Mouse (Mus musculus) frontal cortex, adult 2 months (tissue): ENCODE measurements around the gene Epb41l2. TPM values are rescaled to one million over a fixed set of nuclear protein-coding genes. Genes with fewer than 3 reads are reported as not detected.

Experiments
- DNase-seq, 2 experiments: peaks; one replicate each; pipeline ENCODE4 v3.0.0; 2022; ENCODE audit warnings: low spot score in 1 of 2; ENCODE audit errors: extremely low spot score in 1 of 2
- polyA plus RNA-seq: library from polyadenylated mRNA; depleted of rRNA; stranded (reverse); fragments of >200 nt; gene quantifications from 2 replicates; pipeline ENCODE4 v1.2.3, GENCODE M21; 2012

Gene Epb41l2
- polyA plus RNA-seq, 1 experiment = 108 TPM

DNA sequence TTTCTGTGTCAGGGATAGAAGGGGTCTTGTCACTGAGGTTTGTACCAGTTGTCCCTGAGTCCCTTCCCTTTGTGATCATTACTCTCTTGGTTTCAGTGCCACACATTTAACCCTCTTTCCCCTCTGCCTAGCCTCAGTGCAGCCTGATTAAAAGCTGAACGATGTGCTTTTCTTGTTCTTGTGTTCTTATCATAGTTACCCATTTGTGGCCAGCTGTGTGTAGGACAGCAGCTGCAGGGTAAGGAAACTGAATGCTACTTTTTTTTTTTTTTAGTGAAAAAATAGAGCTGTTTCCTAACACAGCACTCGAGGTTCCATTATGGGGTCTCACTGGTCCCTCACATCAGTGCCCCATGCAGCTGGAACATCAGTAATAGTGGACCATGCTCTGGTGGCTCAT lies 106.9 kb downstream of the Epb41l2 start:
- DNase-seq = no peak

DNA sequence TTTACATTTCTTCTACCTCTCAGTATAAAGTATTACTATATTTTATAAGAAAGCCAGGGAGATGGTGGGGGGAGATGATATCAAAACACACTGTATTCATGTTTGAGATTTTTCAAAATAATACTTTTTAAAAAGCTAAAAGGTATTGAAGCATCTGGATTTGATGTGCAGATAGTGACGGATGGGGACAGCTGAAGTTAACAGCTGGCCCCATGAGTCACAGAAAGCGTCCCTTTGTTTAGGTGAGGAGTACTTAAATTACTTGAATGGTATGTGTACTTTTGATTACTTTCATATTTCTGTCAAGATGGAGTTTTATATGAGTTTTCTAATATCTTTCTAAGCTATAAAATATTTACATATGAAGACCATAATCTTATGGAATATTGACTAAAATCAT lies 112.3 kb downstream of the Epb41l2 start:
- no peak for DNase-seq

GRCm38 (mm10) chr10:25479716-25480115 lies 120.1 kb downstream of the Epb41l2 start:
- DNase-seq = no peak

DNA sequence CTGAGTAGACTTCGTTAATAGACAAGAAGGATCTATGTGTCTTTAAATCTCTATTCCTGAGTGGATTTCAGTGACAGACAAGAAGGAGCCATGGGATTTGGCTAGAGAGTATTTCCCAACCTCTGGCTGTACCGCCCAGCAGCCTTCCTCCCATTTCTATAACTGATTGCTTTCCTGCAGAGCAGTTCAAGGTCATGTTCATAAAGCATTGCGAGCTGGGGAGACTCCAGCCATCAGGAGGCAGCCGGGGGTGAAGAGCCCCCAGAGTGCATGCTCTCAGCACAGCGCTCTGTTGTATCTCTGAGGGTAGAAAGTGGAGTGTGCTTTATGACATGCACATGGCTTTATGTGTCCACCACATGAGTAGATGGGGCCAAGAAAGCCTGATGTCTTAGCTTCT lies 123.2 kb downstream of the Epb41l2 start:
- DNase-seq = no peak

GRCm38 (mm10) chr10:25488456-25488855 lies 128.9 kb downstream of the Epb41l2 start:
- DNase-seq = peak; percentile 33 to 89

DNA sequence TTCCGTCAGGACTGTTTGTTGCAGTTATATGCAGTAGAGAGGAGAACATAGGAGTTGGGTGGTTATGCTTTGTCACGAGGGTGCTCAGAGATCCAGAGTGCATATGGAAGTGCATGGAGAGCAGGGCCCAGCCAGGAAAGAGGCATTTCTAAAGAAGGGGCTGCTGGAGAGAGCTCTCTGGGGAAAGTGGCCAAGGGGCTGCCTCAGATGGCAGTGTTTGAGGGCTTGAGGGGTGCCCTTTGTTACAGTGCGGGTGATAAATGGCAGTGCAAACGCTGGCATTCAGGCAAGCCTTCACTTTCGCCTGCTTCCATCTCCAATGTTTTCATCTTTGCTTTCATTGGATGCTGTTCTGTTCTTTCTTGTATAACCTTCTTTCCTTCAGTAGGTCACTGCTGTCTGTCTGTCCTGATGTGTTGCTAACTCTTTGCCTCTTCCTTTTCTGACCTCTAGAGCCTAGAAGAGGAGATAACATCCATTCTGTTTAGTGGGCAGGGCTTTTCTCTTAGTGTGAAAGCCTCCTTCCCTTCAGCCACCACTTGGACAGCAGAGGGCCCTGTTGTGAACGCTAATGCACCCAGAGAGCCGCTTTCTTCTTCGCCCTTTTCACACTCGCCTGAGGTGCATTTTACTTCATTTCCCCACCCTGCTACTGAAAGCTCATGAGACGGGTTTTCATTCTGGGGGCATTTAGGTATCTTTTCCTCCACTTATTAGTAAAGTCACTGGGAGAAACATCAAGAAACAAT lies 139.9 kb downstream of the Epb41l2 start:
- peak in 1 of 2 experiments; percentile 30 for DNase-seq

- no peak for DNase-seq
Measured at GRCm38 (mm10) chr10:25503250-25503649, 143.7 kb downstream of the Epb41l2 start.

- DNase-seq = no peak
Measured at GRCm38 (mm10) chr10:25513821-25514220, 154.2 kb downstream of the Epb41l2 start.

DNA sequence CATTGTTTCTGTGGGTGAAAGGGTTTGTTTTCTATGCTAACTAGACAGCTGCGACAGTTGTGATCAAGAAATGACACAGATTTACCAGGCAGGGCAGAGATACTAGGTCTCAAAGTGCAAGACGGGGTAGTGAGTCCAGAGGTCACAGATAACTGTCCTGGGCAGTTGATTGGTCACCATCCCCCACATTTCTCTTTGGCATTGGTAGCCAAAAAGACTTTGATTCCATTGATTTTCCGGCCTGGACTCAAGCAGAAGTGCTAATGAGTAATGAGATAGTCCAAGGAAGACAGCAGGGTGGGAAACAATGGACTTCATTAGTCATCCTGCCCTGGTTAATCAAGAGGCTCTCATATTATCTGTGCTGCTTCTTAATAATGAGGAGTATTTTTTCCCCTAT lies 160.4 kb downstream of the Epb41l2 start:
- DNase-seq = no peak

DNA sequence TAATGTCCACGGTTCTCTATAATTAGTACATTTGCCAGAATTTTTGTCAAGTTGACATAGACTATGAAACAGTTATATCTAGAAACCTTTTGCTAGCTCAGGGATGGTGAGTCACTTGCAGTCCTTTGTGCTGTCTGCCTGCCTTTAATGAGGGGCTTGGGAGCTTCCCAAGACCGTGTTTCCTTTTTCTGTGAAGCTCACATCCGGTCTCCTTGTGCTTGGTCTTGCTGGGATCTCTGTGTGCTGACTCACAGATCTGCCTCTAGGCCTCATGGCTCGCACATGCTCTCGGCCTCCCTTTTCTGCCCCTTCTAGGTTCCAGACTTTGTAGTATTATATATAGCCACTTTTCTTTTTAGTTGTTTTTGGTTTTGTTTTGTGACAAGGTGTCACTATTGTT lies 160.8 kb downstream of the Epb41l2 start:
- no peak for DNase-seq

DNA sequence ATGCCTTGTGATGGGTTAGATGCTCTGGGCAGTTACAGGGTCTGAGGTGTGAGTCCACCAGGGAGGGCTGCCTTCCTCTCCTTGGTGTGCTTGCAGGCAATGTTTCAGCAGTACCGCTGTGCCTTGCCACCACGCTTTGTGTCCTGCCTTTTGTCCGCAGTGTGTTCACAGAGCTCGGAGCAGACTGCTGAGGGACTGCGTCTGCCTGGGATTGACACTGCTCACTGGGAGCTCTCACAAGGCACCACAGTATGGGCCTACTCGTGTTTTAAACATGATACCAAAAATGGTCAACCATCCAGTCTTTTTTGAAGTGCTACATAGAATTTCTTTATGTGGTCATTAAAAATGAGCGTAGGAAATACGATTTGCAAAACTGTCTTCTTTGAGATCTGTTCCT lies 164.1 kb downstream of the Epb41l2 start:
- DNase-seq = no peak

DNA sequence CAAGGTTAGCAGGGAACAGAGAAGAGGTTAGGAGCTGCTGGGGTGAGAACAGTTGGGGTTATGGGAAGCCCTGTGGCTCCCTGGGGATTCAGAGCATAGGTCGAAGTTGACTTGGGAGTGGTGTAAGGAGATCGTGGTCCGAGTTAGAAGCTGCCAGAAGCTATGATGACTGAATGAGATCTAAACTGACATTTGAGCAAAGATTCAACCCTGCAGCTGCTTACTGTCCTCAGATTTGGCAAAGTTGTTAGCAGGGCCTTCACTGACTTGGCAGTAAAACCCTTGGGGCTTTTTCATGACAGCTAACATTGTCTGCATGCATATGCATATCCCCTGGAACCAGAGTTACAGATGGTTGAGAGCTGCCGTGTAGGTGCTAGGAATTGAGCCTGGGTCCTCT lies 166.6 kb downstream of the Epb41l2 start:
- no peak for DNase-seq

GRCm38 (mm10) chr10:25526622-25527021 lies 167.0 kb downstream of the Epb41l2 start:
- no peak for DNase-seq

DNA sequence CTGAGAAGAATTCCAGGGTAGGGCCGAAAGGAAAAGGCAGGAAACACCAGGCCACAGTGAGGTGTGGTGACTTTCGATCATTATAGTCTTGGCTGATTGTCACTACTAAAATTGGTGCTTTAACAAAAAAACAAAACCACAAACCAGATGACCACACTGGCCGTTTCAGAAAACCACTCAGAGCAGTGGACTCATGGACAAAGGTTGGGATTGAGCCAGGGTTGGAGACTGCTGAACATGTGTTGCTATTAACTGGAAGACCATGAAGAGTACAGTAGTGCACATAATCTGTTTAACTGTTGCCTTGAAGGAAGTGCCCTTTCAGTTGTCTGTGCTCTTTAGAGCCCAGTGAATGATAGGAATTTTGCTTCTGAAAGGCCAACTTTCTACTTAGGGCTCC lies 167.5 kb downstream of the Epb41l2 start:
- no peak for DNase-seq

DNA sequence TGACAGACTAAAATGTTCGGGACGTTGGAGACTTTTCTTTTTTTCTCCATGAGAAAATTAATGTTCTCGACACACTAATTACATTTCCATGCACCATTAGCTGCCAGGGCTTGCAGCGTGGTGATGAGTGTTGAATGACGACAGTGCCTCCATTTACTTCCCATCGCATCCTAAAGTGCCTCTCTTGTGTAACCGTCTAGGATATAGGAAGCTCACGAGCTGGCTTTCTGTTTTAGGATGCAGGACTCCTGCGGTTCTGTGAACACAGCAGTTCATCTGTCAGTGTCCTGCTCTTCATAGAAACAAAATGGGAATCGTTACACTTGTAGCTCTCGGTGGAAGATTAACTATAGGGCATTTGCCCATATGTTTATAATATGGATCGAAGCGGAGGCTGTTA lies 171.7 kb downstream of the Epb41l2 start:
- no peak for DNase-seq

GRCm38 (mm10) chr10:25533105-25533504 lies 173.5 kb downstream of the Epb41l2 start:
- DNase-seq = no peak

DNA sequence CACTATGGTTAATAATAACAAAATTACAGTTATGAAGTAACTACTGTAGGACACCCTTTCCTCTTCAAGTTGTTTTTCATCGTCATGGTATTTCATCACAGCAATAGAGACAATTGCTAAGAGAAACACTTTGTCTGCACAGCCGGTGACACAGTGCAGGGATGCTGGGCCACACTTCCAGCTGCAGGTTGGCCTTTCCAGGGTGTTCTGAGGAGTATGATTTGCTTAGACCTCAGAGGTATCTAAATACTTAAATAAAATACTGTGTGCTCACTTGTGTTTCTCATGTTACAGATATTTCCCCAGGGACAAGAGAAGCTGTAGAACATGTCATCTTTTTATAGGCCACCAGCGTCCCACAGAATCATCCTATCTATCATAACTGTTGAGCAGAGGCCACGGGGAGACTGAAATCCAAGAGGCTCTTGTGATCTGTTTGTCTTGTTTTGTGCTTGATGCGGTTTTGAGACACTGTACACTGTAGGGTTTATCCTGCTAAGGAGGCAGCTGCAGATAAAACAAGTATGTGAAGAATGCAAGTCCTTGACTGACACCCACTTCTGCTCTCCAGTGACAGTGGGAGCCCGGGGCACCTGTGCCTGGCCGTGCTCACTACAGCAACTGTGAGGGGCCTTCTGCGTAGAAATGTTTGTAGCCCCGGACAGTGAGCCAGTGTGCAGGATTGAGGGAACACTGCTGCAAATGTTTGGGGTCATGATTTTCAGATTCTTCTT lies 174.1 kb downstream of the Epb41l2 start:
- DNase-seq = no peak

DNA sequence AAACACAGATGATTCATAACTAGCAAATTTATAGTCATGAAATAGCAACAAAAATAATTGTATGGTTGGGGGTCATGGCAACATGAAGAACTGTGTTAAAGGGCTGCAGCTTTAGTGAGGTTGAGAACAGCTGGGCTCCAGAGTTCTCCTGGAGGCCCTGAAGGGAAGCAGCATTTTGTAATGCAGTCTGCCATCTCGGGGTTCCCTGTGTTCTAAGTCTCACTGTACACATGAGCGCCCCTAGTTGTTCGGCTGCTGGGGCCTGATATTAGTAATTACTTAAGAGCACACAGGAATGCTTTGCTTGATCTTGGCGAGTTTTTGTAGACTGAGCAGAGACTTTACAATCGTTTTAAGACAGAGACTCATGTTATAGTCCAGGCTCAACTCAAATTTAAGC lies 174.9 kb downstream of the Epb41l2 start:
- DNase-seq = no peak

DNA sequence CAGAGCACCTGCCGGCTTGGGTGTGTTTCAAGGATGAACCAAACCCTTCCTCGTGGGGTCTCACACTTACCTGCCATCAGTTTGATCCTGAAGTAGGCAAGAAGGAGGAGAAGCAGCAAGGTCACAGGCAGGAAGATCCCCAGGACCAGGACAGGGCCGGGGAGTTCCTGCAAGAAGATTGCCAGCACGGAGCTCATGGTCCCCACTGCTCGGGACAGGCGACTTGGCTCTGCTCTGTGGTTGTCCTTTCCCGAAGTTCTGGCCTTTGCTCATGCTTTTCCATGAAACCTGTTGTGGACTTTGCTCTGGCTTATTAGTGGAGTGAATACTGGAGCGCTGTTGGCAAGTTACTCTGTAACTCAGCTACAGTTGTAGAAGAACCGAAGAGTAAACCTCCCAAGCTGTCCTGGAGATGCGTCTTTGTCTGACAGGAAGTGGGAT lies 176.3 kb downstream of the Epb41l2 start, which contains the start of gene Smlr1:
Gene Smlr1 (minus strand): TSS at position 377 of the 441 bp plus-strand sequence.
- DNase-seq = no peak

DNA sequence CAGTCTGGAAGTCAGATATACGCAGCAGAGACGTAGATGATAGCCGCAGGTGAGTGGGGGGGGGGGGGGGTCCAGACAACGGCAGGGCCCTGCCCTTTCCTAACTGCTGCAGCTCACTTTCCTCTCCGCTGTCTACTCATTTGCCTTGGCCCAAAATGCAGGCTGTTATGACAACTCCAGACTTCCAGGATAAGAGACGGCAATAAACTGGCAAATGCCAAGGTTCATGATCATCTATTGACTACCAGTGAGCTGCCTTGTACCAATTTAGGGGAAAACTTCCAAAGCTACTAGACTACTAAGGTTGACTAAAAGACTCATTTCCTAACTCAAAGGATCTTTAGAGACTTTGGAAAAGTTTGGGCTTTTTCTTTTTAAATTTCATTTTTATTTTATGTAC lies 177.0 kb downstream of the Epb41l2 start:
- no peak for DNase-seq

DNA sequence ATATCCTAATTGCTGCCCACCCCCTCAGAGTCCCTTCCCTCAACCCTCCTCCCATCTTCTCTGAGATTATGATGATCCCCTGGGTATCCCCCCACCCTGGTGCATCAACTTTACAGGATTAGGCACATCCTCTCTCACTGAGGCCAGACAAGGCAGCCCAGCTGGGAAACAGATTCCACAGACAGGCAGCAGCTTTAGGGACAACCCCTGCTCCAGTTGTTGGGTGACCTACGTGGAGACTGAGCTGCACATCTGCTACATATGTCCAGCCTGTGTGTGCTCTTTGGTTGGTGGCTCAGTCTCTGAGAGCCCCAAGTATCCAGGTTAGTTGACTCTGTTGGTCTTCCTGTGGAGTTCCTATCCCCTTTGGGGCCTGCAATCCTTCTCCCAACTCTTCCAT lies 179.1 kb downstream of the Epb41l2 start:
- no peak for DNase-seq

DNA sequence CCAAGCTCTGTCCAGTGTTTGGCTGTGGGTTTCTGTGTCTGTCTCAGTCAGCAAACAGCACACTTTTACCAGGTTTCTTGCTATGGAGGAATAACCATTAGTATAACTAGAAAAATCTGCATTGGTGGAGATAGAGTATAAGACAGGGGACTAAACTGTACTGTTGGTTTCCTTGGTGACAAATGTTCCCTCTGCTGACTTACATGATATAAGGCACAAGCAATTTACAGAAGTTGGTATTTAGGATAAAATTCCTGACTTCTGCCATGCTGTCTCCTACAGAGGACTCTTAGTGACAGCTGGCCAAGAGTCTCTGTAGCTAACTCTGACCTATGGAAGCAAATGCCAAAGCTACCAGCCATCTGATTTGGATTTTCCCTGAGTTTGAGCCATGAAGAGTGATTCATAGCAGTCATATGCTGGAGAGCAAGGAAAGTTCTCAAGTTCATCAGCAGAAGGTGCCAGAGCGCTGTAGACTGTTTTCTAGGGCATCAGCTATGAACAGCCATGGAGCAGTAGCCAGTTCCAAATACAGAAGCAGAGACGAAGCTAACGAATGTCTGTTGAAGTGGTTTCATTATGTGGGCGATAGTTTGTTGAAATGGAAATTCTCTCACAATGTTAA lies 179.7 kb downstream of the Epb41l2 start:
- DNase-seq = peak; percentile 67 to 79
